Mouse (Mus musculus) neural tube, embryonic 10.5 days (tissue): Measurements from ENCODE around the gene Gm13285.
"Not testable (repeated sequence)": the region's sequence is repeated elsewhere in the genome, so short reads cannot be mapped to it uniquely, and the experiment has no call there.

Source experiments
- DNase-seq: peaks from one replicate; pipeline ENCODE4 v3.0.0-alpha.2; 2017; ENCODE audit warnings: low spot score; ENCODE audit errors: extremely low spot score

Gene Gm13285

GRCm38 (mm10) chr4:88799365-88799764 is at the start of gene Gm13285:
Gm13285 (plus strand) TSS chr4:88799665.
- DNase-seq: not testable (repeated sequence)

- no peak for DNase-seq
These were observed 49.5 kb upstream of the Gm13285 start for GRCm38 (mm10) chr4:88749926-88750325.

- not testable (repeated sequence) for DNase-seq
These were observed 44.6 kb upstream of the Gm13285 start, which contains the start of gene Gm13271 for GRCm38 (mm10) chr4:88754818-88755340. Gm13271 (plus strand) TSS chr4:88754868.

GRCm38 (mm10) chr4:88756581-88757513 is 42.6 kb upstream of the Gm13285 start:
- peak; percentile 65 for DNase-seq

GRCm38 (mm10) chr4:88757628-88758031 is 41.8 kb upstream of the Gm13285 start:
- peak; percentile 83 for DNase-seq

GRCm38 (mm10) chr4:88758751-88759150 is 40.7 kb upstream of the Gm13285 start:
- not testable (repeated sequence) for DNase-seq

GRCm38 (mm10) chr4:88759610-88760268 is 39.7 kb upstream of the Gm13285 start, which contains the start of gene Gm13283:
Gm13283 (plus strand) TSS chr4:88760119.
- DNase-seq: not testable (repeated sequence)

GRCm38 (mm10) chr4:88760431-88760830 is 39.0 kb upstream of the Gm13285 start:
- peak; percentile 57 for DNase-seq

- DNase-seq: not testable (repeated sequence)
These were observed 37.7 kb upstream of the Gm13285 start for GRCm38 (mm10) chr4:88761776-88762175.

GRCm38 (mm10) chr4:88762341-88762740 is 37.1 kb upstream of the Gm13285 start:
- DNase-seq: not testable (repeated sequence)

GRCm38 (mm10) chr4:88763384-88764018 is 36.0 kb upstream of the Gm13285 start:
- peak; percentile 63 for DNase-seq

- not testable (repeated sequence) for DNase-seq
These were observed 25.9 kb upstream of the Gm13285 start, which contains the start of gene Gm13290 for GRCm38 (mm10) chr4:88773534-88773933. Gm13290 (plus strand) TSS chr4:88773834.

GRCm38 (mm10) chr4:88776622-88777021 is 22.8 kb upstream of the Gm13285 start, which contains the start of gene Gm13289:
Gm13289 (plus strand) TSS chr4:88776922.
- DNase-seq: not testable (repeated sequence)

GRCm38 (mm10) chr4:88779550-88779949 is 19.9 kb upstream of the Gm13285 start, which contains the start of gene Gm13272:
Gm13272 (plus strand) TSS chr4:88779850.
- not testable (repeated sequence) for DNase-seq

- DNase-seq: not testable (repeated sequence)
These were observed 19.1 kb upstream of the Gm13285 start for GRCm38 (mm10) chr4:88780320-88780719.

- DNase-seq: not testable (repeated sequence)
These were observed 17.6 kb upstream of the Gm13285 start, which contains the start of gene Ifnz for GRCm38 (mm10) chr4:88781831-88782230. Ifnz (plus strand) TSS chr4:88782131.

GRCm38 (mm10) chr4:88782335-88782734 is 17.1 kb upstream of the Gm13285 start:
- DNase-seq: not testable (repeated sequence)

- not testable (repeated sequence) for DNase-seq
These were observed 14.1 kb upstream of the Gm13285 start, which contains the start of gene Gm13276 for GRCm38 (mm10) chr4:88785409-88785808. Gm13276 (plus strand) TSS chr4:88785709.

- DNase-seq: not testable (repeated sequence)
These were observed 11.1 kb upstream of the Gm13285 start, which contains the start of gene Gm13277 for GRCm38 (mm10) chr4:88788402-88788801. Gm13277 (plus strand) TSS chr4:88788632.

- not testable (repeated sequence) for DNase-seq
These were observed 8.2 kb upstream of the Gm13285 start, which contains the start of gene Gm13278 for GRCm38 (mm10) chr4:88791250-88791649. Gm13278 (plus strand) TSS chr4:88791550.
